In genomic region chr2:35911675-35912074, GRCm38 (mm10) we compare ENCODE assay signal across 11 mouse cellular contexts.
"Had no signal": no experiment of that assay in that cellular context is flagged by ENCODE, and none has a peak within 500 bp of the region (broad histone marks: within the 10 kb centered on the region; RNA-seq: fewer than 3 reads in every experiment).

No protein-coding gene starts in this region.

- DNase-seq: cerebellum, postnatal 10 days; cerebellum, postnatal 14 days; cerebellum, postnatal 25 days; cerebellum, postnatal 36 days; embryo, embryonic 11 days; forebrain, postnatal 0 days; gastrocnemius, adult 2 months; gastrocnemius, postnatal 10 days; gastrocnemius, postnatal 14 days; gastrocnemius, postnatal 25 days; gastrocnemius, postnatal 36 days had no signal
